Mouse (Mus musculus): Measurements from ENCODE around the gene Foxr1. TPM values are rescaled to one million over a fixed set of nuclear protein-coding genes. Genes with fewer than 3 reads are reported as not detected.

Gene Foxr1
- total and polyA plus RNA-seq, 3 experiments, result not detected

Small RNAs within 50 kb of the gene (microRNA-seq; reads per million reads assigned to microRNA genes)
- 0.44 to 1.2 reads per million in 2 experiments for gene Mir7085

Other genes with a start within 250 kb of the Foxr1 start
- 10 to 100 TPM; 26.2 to 31.5 TPM for gene Cbl, start 207.1 kb downstream of the Foxr1 start, total RNA-seq (2021)
- 7.8 and 8.7 TPM in 2 replicates for gene Cbl, start 207.1 kb downstream of the Foxr1 start, polyA plus RNA-seq (2012; rRNA removed)
- 1 to 10 TPM; 2.7 to 3.4 TPM for gene Ccdc153, start 200.5 kb downstream of the Foxr1 start, total RNA-seq (2021)
- gene Ccdc153, start 200.5 kb downstream of the Foxr1 start, polyA plus RNA-seq (2012; rRNA removed), result 0.26 and 0.63 TPM in 2 replicates
- gene Pdzd3, start 189.7 kb downstream of the Foxr1 start, total RNA-seq (2021), result not detected
- gene Pdzd3, start 189.7 kb downstream of the Foxr1 start, polyA plus RNA-seq (2012; rRNA removed), result 0.06 TPM in 1 of 2 replicates, not detected in the other
- 10 to 100 TPM; 15.7 to 27.8 TPM for gene Nlrx1, start 172.5 kb downstream of the Foxr1 start, total RNA-seq (2021)
- 25.3 and 27.7 TPM in 2 replicates for gene Nlrx1, start 172.5 kb downstream of the Foxr1 start, polyA plus RNA-seq (2012; rRNA removed)
- 10 to 100 TPM; 27.1 to 41.4 TPM for gene Abcg4, start 152.5 kb downstream of the Foxr1 start, total RNA-seq (2021)
- gene Abcg4, start 152.5 kb downstream of the Foxr1 start, polyA plus RNA-seq (2012; rRNA removed), result 84.3 and 86.8 TPM in 2 replicates
- 10 to 100 TPM; 16.6 to 24.9 TPM for gene Hinfp, start 135.5 kb downstream of the Foxr1 start, total RNA-seq (2021)
- 13.5 and 13.8 TPM in 2 replicates for gene Hinfp, start 135.5 kb downstream of the Foxr1 start, polyA plus RNA-seq (2012; rRNA removed)
- 10 to 100 TPM; 46.1 to 59.0 TPM for gene C2cd2l, start 120.9 kb downstream of the Foxr1 start, total RNA-seq (2021)
- gene C2cd2l, start 120.9 kb downstream of the Foxr1 start, polyA plus RNA-seq (2012; rRNA removed), result 100 and 106 TPM in 2 replicates
- 10 to 100 TPM; 28.2 to 36.1 TPM for gene Dpagt1, start 115.1 kb downstream of the Foxr1 start, total RNA-seq (2021)
- gene Dpagt1, start 115.1 kb downstream of the Foxr1 start, polyA plus RNA-seq (2012; rRNA removed), result 55.8 and 68.2 TPM in 2 replicates
- gene H2afx, start 106.4 kb downstream of the Foxr1 start, total RNA-seq (2021), result 10 to 100 TPM; 28.1 to 37.4 TPM
- gene H2afx, start 106.4 kb downstream of the Foxr1 start, polyA plus RNA-seq (2012; rRNA removed), result 124 and 134 TPM in 2 replicates
- gene Hmbs, start 96.9 kb downstream of the Foxr1 start, total RNA-seq (2021), result 10 to 100 TPM; 80.7 to 92.6 TPM
- gene Hmbs, start 96.9 kb downstream of the Foxr1 start, polyA plus RNA-seq (2012; rRNA removed), result 75.0 and 80.6 TPM in 2 replicates
- gene Vps11, start 79.5 kb downstream of the Foxr1 start, total RNA-seq (2021), result 10 to 100 TPM; 57.9 to 58.4 TPM
- 32.2 and 39.4 TPM in 2 replicates for gene Vps11, start 79.5 kb downstream of the Foxr1 start, polyA plus RNA-seq (2012; rRNA removed)
- 100 to 1,000 TPM; 177 to 230 TPM for gene Hyou1, start 61.6 kb downstream of the Foxr1 start, total RNA-seq (2021)
- 64.3 and 127 TPM in 2 replicates for gene Hyou1, start 61.6 kb downstream of the Foxr1 start, polyA plus RNA-seq (2012; rRNA removed)
- 10 to 100 TPM; 14.4 to 15.6 TPM for gene Slc37a4, start 44.3 kb downstream of the Foxr1 start, total RNA-seq (2021)
- 27.9 and 33.5 TPM in 2 replicates for gene Slc37a4, start 44.3 kb downstream of the Foxr1 start, polyA plus RNA-seq (2012; rRNA removed)
- gene Rps25, start 34.0 kb downstream of the Foxr1 start, total RNA-seq (2021), result 1,000 to 10,000 TPM; 1,025 to 1,177 TPM
- gene Rps25, start 34.0 kb downstream of the Foxr1 start, polyA plus RNA-seq (2012; rRNA removed), result 21.7 and 23.2 TPM in 2 replicates
- gene Trappc4, start 33.5 kb downstream of the Foxr1 start, total RNA-seq (2021), result 10 to 100 TPM; 81.3 to 92.1 TPM
- 44.2 and 51.2 TPM in 2 replicates for gene Trappc4, start 33.5 kb downstream of the Foxr1 start, polyA plus RNA-seq (2012; rRNA removed)
- gene Ccdc84, start 22.6 kb downstream of the Foxr1 start, total RNA-seq (2021), result 10 to 100 TPM; 14.5 to 21.1 TPM
- gene Ccdc84, start 22.6 kb downstream of the Foxr1 start, polyA plus RNA-seq (2012; rRNA removed), result 12.3 and 23.7 TPM in 2 replicates
- gene Upk2, start 13.8 kb upstream of the Foxr1 start, total RNA-seq (2021), result not detected
- gene Upk2, start 13.8 kb upstream of the Foxr1 start, polyA plus RNA-seq (2012; rRNA removed), result not detected in 2 replicates
- gene Bcl9l, start 41.7 kb upstream of the Foxr1 start, total RNA-seq (2021), result 10 to 100 TPM; 41.9 to 61.1 TPM
- gene Bcl9l, start 41.7 kb upstream of the Foxr1 start, polyA plus RNA-seq (2012; rRNA removed), result 62.7 and 64.5 TPM in 2 replicates
- under 1 TPM in 1 of 2 experiments, not detected in 1; 0.17 TPM for gene Cxcr5, start 120.7 kb upstream of the Foxr1 start, total RNA-seq (2021)
- gene Cxcr5, start 120.7 kb upstream of the Foxr1 start, polyA plus RNA-seq (2012; rRNA removed), result 0.15 and 0.26 TPM in 2 replicates
- gene Ddx6, start 163.8 kb upstream of the Foxr1 start, total RNA-seq (2021), result 100 to 1,000 TPM; 114 to 121 TPM
- gene Ddx6, start 163.8 kb upstream of the Foxr1 start, polyA plus RNA-seq (2012; rRNA removed), result 7.2 and 9.1 TPM in 2 replicates
- gene Treh, start 232.1 kb upstream of the Foxr1 start, total RNA-seq (2021), result not detected
- gene Treh, start 232.1 kb upstream of the Foxr1 start, polyA plus RNA-seq (2012; rRNA removed), result not detected in 2 replicates